Mouse (Mus musculus): ENCODE results near the gene Nfx1.

GRCm38 (mm10) chr4:41015798-41016197, 45.1 kb downstream of the Nfx1 start:
- no peak for TF ChIP-seq EP300 (IDR thresholded peaks at IDR 0.05; ENCODE audit: low read depth)
- no peak for TF ChIP-seq CTCF (IDR thresholded peaks at IDR 0.05; ENCODE audit: low read depth)
